Mouse (Mus musculus) brain, embryonic 14.5 days (tissue): ENCODE results near the gene Eif2ak4.

Source experiments
- CTCF ChIP-seq: fragments of 200-500 bp; IDR thresholded peaks from 2 replicates; pipeline ENCODE4 v1.5.1; 2012; ENCODE audit warnings: inconsistent platforms, mild to moderate bottlenecking, moderate library complexity, borderline replicate concordance; ENCODE audit not compliant: insufficient read depth, insufficient read length; ENCODE audit errors: extremely low read depth
- POLR2A ChIP-seq: fragments of 200-500 bp; IDR thresholded peaks from 2 replicates; pipeline ENCODE4 v1.6.1; 2012; ENCODE audit warnings: mild to moderate bottlenecking, inconsistent platforms, borderline replicate concordance; ENCODE audit not compliant: poor library complexity, insufficient read depth, insufficient read length, severe bottlenecking; ENCODE audit errors: extremely low read depth

DNA sequence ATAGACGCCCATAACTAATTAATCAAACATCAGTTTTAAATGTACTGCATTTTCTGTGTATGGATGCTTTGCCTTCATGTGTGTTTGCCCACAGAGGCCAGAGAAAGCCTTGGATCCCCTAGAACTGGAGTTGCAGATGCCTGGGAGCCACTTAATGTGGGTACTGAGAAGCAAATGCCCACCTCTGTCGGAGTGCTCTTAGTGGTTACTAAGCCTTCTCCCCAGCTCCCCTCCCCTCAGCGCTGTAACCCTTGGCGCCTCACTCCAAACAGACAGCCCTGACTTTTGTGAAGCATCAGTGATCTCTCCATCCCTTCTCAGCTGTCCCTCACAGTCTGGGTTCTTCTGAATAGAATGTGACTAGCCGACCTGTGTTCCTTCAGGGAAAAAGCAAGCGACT, 110.1 kb downstream of the Eif2ak4 start:
- TF ChIP-seq POLR2A = no peak
- no peak for TF ChIP-seq CTCF
